Mouse (Mus musculus) kidney, adult 9 months (tissue): ENCODE measurements around the gene Dbr1.

Experiments used
- DNase-seq: peaks from one replicate; pipeline ENCODE4 v3.0.0; 2022

Dbr1 gene

DNA sequence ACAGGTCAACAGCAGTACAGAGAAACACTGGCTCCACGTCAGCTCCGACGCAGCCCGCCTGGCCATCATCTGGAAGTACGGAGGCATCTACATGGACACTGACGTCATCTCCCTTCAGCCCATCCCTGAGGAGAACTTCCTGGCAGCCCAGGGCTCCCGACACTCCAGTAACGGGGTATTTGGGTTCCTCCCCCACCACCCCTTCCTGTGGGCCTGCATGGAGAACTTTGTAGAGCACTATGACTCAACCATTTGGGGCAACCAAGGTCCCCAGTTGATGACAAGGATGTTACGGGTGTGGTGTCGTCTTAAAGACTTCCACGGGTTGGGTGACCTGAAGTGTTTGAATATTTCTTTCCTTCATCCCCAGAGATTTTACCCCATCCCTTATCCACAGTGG, 44.6 kb downstream of the Dbr1 start:
- no peak for DNase-seq

DNA sequence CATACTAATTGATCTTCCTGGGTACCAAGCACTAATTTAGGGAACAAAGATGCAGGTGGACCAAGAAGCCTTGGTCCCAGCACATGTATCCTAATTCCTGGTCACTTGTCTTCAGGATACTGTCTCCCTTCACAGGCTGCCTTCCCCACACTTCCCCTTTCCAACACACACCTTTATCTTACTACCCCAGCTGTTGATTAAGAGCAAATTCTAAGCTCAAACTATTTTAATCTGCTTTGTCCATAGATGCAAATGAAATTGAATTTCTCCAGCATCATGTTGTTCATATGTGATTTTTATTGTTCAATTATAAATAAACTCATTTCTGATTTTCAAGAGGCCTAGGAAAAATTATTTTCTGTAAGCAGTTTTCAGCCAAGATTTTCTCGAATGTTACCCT, 46.4 kb downstream of the Dbr1 start:
- no peak for DNase-seq

DNA sequence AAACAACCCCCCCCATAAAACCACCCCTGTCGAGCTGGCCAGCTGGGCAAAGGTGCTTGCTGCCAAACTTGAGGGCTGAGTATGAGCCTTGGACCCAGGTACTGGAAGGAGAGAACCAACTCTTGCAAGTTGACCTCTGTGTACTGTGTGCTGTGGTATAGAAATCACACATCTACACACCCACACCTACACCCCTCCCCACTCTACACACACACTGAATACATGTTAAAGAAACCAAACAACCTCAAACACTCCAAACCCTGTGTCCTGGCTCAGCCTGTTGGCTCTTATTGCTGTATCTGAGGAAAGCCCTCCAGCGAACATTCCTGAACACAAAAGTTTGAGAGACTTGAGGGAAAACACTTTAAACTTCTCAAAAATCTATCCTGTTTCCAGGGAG, 47.4 kb downstream of the Dbr1 start:
- DNase-seq, result no peak

DNA sequence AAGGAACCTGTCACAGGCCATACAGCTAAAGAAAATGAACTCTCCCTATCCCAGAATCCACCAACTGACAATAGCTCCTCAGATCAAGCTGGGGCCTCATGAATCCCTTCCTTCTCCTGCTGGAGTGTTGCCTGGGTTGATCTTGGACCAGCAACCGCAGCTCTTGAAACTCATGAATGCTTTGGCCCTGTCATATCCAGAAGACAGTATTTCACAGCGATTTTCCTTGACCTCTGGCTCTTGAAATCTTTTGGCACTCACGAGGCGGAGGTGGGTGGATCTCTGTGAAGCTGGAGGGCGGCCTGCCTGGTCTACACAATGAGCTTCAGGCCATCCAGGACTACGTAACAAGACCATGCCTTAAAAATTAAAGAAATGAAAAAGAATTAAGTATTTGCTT, 48.5 kb downstream of the Dbr1 start:
- DNase-seq, result peak; percentile 26

DNA sequence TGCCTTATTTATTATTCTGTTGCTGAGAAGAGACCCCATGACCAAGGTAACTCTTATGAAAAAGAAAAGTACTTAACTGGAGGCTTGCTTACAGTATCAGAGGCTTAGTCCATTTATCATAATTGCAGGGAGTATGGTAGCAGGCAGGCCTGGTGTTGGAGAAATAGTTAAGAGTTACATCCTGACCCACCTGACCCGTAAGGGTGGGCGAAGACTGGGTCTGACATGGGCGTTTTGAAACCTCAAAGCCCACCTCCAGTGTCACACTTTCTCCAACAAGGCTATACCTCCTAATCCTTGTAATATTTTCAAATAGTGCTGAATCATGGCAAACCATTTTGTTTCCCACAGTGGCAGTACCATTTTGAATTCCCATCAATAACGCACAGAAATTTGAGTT, 53.0 kb downstream of the Dbr1 start:
- DNase-seq, result no peak

DNA sequence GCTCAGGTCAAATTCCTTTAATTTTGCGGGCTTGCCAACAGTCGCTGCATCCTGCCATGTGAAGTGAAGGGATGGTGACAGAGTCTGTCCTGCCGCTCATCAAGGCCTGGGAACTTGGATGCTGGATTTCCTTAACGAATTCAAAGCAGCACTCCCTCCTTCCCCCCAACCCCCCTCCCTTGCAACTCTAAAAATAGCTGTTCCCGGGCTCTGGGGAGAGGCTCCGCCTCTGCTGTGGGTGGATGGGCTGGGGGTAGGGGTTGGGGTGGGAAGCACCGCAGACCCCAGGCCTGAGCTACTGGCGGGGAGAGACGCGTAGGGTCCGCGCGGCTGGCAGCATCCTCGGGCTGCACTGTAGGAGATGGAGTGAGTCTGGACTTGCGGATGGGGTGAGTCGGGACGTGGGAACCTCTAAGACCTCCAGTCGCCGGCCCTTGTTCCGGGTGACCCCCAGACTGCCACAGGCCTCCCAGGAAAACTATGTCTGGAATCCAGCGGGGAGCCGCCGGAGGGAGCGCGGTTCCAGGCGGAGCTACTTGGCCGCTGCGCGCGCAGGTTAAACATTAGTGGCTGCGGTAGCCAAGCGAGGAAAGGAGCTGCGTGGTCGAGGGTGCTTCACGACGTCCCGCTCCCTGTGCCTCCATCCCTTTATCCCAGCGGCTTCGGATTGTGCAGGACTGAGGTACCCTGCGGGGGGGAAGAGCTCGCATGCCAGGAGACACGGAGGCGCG, 53.8 kb downstream of the Dbr1 start, which contains the start of gene Dzip1l:
Gene Dzip1l, plus strand, starts transcription at position 216 of the 731 bp plus-strand sequence.
- peak; percentile 92 for DNase-seq

DNA sequence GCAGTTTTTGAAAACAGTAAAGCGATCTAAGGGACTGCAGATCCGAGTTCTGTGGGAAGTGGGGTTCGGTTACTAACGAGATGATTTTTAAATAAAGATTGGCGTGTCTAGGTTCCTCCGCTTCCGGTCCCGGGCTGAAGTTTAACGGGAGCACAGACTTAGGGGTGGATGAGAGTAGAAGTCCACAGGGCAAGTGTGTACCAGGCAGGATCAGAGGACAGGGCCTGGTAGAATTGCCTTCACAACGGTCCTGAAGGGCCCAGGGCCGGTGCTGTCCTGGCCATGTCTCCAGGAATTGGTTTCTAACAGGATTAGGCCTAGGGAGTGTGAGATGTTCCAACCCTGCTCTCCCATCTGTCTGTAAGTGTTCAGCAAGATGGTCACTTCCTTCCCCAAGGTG, 54.5 kb downstream of the Dbr1 start:
- peak; percentile 78 for DNase-seq

DNA sequence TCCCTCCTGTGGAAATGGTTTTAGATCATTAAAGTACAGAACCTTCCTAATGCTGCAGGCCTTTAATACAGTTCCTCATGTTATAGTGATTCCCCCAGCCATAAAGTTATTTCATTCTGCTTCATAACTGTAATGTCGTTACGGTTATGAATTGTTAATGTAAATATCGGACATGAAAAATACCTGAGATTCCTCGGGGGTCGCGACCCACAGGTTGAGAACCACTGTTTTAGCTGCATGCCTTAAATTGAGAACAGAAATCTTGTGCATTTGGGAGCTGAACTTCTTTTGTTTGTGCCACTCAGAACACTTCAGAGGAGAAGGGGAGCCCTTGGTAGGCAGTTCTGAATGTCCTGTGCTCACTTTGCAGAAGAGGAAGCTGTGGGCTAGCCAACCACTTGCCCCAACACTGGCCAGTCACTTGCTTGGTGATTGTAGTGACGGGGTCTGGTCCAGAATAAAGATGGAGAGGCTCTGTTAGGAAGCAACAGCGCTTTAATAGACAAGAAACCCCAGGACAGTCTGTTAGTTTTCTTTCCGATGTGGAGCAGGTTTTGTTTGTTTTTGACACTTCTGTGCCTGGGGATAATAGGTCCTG, 55.0 kb downstream of the Dbr1 start:
- DNase-seq, result peak; percentile 21

DNA sequence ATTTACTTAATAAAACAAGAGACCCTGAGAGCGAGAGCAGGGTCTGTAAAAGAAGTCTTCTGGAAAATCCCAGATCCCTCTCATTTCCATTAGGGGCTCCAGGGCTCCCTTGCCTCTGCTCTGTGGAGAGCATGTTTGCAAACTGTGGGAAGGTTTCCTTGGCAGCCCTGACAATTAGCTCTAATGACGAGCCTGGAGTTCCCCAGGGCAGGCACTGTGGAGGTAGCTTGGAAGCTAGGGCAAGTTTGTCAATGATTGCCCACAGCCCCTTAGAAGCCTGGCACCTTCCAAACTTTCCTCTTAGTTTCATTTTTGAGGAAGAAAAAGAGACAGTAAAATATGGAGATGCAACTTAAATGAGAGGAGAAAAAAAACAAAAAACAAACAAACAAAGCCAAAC, 56.2 kb downstream of the Dbr1 start:
- DNase-seq, result peak; percentile 85

DNA sequence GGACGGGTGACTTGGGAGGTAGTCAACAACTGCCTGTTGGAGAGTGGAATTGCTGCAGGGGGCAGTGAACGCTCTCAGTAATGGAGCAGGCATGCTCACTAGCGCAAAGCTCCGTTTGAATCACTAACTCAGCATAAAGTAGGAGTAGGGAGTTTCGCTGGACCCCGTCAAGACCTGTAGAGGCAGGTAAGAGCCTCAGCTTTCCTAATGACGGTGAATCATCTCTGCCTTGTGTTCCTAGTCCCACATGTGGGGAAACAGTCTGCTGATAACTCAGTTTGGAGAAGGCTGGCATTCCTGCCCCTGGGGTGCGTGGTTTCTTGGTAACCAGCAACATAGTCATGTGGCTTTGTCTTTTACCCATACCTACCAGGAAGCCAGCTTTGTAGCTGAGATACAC, 56.7 kb downstream of the Dbr1 start:
- peak; percentile 63 for DNase-seq
